Comparison of ENCODE assay signal across 8 mouse cellular contexts in the genomic region with DNA sequence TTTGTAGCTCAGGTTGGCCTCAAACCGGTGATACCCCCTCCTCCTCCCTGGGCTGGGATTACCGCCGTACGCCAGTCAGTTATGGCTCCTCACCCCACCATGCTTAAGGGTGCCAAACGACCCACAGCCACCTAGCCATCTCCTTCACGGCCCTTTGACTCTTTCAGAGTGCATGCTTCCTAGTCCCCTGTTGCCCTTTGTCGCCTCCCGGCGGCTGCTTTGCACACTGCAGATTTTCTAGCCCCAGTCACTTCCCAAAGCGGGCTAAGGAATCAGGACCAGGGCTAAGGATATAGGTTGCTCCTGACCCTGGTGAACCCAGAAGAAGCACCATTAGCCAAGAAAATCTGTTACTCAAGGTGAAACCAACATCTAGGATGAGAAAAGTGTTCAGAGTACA. TPM values are rescaled to one million over a fixed set of nuclear protein-coding genes. Genes with fewer than 3 reads are reported as not detected.
A peak's percentile ranks its signal among the peaks of the same experiment; 100 is the strongest.
DNase-seq lines count a peak whose midpoint lies in the region; ATAC-seq lines count a peak whose summit lies in the region.

No protein-coding gene starts in this region.

- no peak for ATAC-seq in cerebellum, adult (ENCODE audit: insufficient number of reproducible peaks, low FRiP score, low TSS enrichment)

- no peaks in the 10 kb centered on the region for H3K36me3 ChIP-seq in splenic B cell, adult 2 months (ENCODE audit: control insufficient read depth, insufficient read depth, low read length, poor library complexity, severe bottlenecking)

- no peaks in the 10 kb centered on the region for H3K27me3 ChIP-seq in splenic B cell, adult 2 months (ENCODE audit: control insufficient read depth, insufficient read depth, low read length, poor library complexity, severe bottlenecking)

- DNase-seq in cerebellum, adult 18-20 months: peak; percentile 57 to 72
- peak; percentile 30 for DNase-seq in ovary, postnatal 10 days (ENCODE audit: low spot score)
- DNase-seq in ovary, adult 18-20 months (ENCODE audit: low spot score): no peak
- DNase-seq in cerebellum, postnatal 25 days: peak; percentile 79 to 88
- peak; percentile 83 for DNase-seq in heart, postnatal 4 days
- peak; percentile 79 for DNase-seq in lung, postnatal 14 days
- peak; percentile 66 for DNase-seq in splenic B cell, adult 2 months (ENCODE audit: low read depth, low spot score)

RNA-seq across cellular contexts. Expression of a gene that starts 34.9 kb away (rescaled TPM):
- total RNA-seq in heart, postnatal 4 days (2021): 10 to 100 TPM; 22.9 to 24.4 TPM

RNA-seq across cellular contexts. Expression of a gene that starts 44.6 kb away (rescaled TPM):
- 10 to 100 TPM; 67.2 to 68.2 TPM for total RNA-seq in heart, postnatal 4 days (2021)

RNA-seq across cellular contexts. Expression of a gene that starts 53.5 kb away (rescaled TPM):
- total RNA-seq in heart, postnatal 4 days (2021): 10 to 100 TPM; 13.7 to 19.7 TPM
